Mouse (Mus musculus) G1E-ER4 (cell line): Measurements from ENCODE around the gene Gm884. TPM values are rescaled to one million over a fixed set of nuclear protein-coding genes. Genes with fewer than 3 reads are reported as not detected.

Source experiments
- GATA1 ChIP-seq: IDR thresholded peaks from one replicate; pipeline ENCODE4 v1.8.0; 2012; ENCODE audit warnings: low read length, inconsistent platforms
- polyA plus RNA-seq: library from polyadenylated mRNA; stranded (reverse); fragments of >175 nt; gene quantifications from 2 replicates; pipeline ENCODE4 v1.2.3, GENCODE M21; 2012

Gene Gm884
- not detected in 2 replicates for polyA plus RNA-seq

GRCm38 (mm10) chr11:103621040-103621439 is at the start of gene Gm884:
Gene Gm884 (minus strand): TSS chr11:103621140.
- no peak for TF ChIP-seq GATA1

- TF ChIP-seq GATA1: no peak
Measured at GRCm38 (mm10) chr11:103666907-103667426, 46.0 kb upstream of the Gm884 start.

- TF ChIP-seq GATA1: no peak
Measured at GRCm38 (mm10) chr11:103666181-103666906, 45.4 kb upstream of the Gm884 start.

GRCm38 (mm10) chr11:103665695-103666094 is 44.8 kb upstream of the Gm884 start:
- no peak for TF ChIP-seq GATA1

GRCm38 (mm10) chr11:103663119-103663518 is 42.2 kb upstream of the Gm884 start:
- TF ChIP-seq GATA1: no peak

- TF ChIP-seq GATA1: no peak
Measured at GRCm38 (mm10) chr11:103662546-103662945, 41.6 kb upstream of the Gm884 start.

- no peak for TF ChIP-seq GATA1
Measured at GRCm38 (mm10) chr11:103661863-103662262, 40.9 kb upstream of the Gm884 start.

GRCm38 (mm10) chr11:103658189-103658588 is 37.2 kb upstream of the Gm884 start:
- TF ChIP-seq GATA1: no peak

- TF ChIP-seq GATA1: no peak
Measured at GRCm38 (mm10) chr11:103656520-103656919, 35.6 kb upstream of the Gm884 start.

GRCm38 (mm10) chr11:103653359-103653965 is 32.5 kb upstream of the Gm884 start:
- TF ChIP-seq GATA1: no peak

GRCm38 (mm10) chr11:103651426-103651825 is 30.5 kb upstream of the Gm884 start:
- no peak for TF ChIP-seq GATA1

- no peak for TF ChIP-seq GATA1
Measured at GRCm38 (mm10) chr11:103649983-103650493, 29.1 kb upstream of the Gm884 start.

- TF ChIP-seq GATA1: no peak
Measured at GRCm38 (mm10) chr11:103649301-103649982, 28.5 kb upstream of the Gm884 start, which contains the start of gene Rprml. Gene Rprml (plus strand): TSS chr11:103649570.

- no peak for TF ChIP-seq GATA1
Measured at GRCm38 (mm10) chr11:103648656-103649055, 27.7 kb upstream of the Gm884 start.

GRCm38 (mm10) chr11:103647921-103648620 is 27.1 kb upstream of the Gm884 start:
- no peak for TF ChIP-seq GATA1

- no peak for TF ChIP-seq GATA1
Measured at GRCm38 (mm10) chr11:103646301-103646700, 25.4 kb upstream of the Gm884 start.
